Mouse (Mus musculus): ENCODE measurements at regions not wholly inside any gene's neighbourhood (a gene's known extent, or its start where the extent isn't known, plus 50 kb on each side); places are given as distances from the start of the nearest gene placed in this dataset.

DNA sequence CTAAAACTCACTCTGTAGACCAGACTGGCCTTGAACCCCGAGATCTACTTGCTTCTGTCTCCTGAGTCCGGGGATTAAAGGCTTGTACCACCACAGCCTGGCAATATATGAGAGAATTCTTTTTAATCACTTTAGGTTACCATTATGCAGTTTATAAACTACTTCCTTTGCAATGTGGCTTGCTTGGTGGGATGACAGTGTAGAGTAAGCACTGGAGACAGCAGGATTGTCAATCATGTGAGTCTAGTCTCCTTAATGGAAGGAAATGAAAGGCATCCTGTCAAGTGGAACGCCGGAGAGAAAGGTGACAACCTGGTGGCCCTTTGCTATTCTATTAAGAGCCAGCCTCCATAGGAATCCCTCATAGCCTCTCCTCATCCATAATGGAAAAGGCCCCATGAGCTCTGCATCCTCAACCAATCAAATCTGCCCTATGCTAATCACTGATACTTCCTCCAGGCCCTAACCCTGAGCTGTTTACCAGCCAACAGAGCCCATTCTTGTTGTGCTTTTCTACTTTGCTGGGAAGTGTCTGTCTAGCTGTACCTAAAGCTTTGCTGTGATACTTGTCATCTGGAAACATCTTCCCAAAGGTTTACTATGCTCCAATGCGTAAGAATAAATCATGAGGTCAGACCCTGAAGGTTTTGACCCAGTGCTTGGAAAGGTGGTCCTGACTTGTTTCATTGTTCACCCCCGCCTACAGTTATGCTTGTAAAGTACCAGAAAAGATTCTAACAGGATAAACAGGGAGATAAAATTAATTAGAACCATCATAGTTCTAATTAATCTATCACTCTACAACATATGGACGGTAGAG lies 130.0 kb upstream of the Bank1 start:
- WGBS: 78% methylated on average over 7 of the region's 7 CpGs
- Histone ChIP-seq H3K4me2 (ENCODE audit: low read depth, severe bottlenecking) (no peak overlapping the region), H3K36me3 (ENCODE audit: control insufficient read depth, insufficient read depth, low read length) (no peaks in the 10 kb centered on the region), H3K9me3 (ENCODE audit: control insufficient read depth, low read length) (no peaks in the 10 kb centered on the region), H3K4me3 (ENCODE audit: low read depth, low read length) (no peak overlapping the region), H3K27me3 (ENCODE audit: control insufficient read depth, insufficient read depth, low read length) (no peaks in the 10 kb centered on the region), H3K27ac (replicated peaks; ENCODE audit: low read depth, low read length) (no peak overlapping the region), H3K4me1 (ENCODE audit: control insufficient read depth, insufficient read depth, low read length) (no peaks in the 10 kb centered on the region), H3K9ac (ENCODE audit: low read length) (no peak overlapping the region)
- DNase-seq (ENCODE audit: low spot score) (no peak), ATAC-seq (ENCODE audit: insufficient number of reproducible peaks, low FRiP score, low TSS enrichment, low read depth) (no peak)

DNA sequence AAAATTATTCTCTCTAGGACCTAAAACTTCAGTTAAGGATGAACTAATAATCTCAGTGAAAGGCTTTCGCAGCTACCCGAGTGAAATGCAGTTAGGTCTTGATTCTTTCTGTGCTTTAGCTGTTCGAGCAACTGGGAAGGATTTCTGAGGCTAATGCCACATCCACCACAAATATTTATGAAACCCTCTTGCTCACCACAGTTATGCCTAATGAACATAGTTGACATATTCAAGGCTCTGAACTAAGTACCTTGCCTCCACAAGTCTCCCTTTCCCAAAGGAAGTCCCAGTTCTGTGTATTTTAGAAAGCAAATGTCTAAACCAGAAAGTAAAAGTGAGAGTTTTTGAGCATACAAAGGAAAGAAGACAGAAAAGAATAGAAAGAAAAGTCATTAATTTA lies 129.1 kb upstream of the Bank1 start:
- 90% methylated on average over 3 of the region's 3 CpGs for WGBS

DNA sequence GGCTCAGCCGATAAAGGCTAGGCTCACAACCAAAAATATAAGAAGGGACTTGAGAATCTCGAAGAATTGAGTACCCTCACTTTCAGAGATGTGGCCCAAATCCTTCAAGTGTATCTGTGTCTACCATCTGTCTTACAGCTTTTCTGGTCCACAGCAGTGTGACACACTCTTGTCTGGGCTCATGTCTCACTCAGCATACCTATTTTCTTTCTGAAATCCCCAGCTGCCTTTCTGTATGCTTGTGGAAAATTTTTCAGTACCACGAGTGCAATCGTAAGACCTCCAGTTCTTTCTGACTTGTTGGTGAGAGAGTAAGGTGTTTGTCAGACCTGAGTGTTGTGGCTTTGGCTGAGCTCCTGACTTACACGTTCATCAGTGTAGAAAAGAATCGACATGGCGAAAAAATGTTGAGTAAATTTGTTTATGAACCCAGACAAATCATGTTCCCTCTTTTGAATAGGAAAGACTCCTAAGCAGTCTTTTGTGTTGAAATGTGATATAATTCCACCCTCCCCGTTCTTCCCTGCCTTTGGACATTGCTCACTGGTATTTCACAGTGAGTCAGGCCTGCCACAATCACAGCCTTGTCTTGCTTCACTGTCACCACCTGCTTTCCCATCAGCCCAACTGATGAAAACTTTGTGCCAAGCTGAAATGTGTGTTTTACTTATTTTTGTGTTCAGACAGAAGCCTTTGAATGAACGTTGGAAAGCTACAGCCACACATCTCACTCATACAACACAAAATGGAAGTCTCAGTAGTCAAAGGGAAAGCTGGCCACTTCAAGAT lies 125.3 kb upstream of the Bank1 start:
- Histone ChIP-seq H3K27ac (replicated peaks; ENCODE audit: low read depth, low read length) (no peak overlapping the region), H3K9me3 (ENCODE audit: control insufficient read depth, low read length) (no peaks in the 10 kb centered on the region), H3K9ac (ENCODE audit: low read length) (no peak overlapping the region), H3K27me3 (ENCODE audit: control insufficient read depth, insufficient read depth, low read length) (no peaks in the 10 kb centered on the region), H3K4me1 (ENCODE audit: control insufficient read depth, insufficient read depth, low read length) (no peaks in the 10 kb centered on the region), H3K36me3 (ENCODE audit: control insufficient read depth, insufficient read depth, low read length) (no peaks in the 10 kb centered on the region), H3K4me2 (ENCODE audit: low read depth, severe bottlenecking) (no peak overlapping the region), H3K4me3 (ENCODE audit: low read depth, low read length) (no peak overlapping the region)
- DNase-seq (ENCODE audit: low spot score) (no peak), ATAC-seq (ENCODE audit: insufficient number of reproducible peaks, low FRiP score, low TSS enrichment, low read depth) (no peak)
- 93% methylated on average over 9 of the region's 9 CpGs for WGBS

More for the DNA sequence above, 129.1 kb upstream of the Bank1 start:
- Histone ChIP-seq H3K9me3 (ENCODE audit: control insufficient read depth, low read length) (no peaks in the 10 kb centered on the region), H3K27ac (replicated peaks; ENCODE audit: low read depth, low read length) (no peak overlapping the region), H3K27me3 (ENCODE audit: control insufficient read depth, insufficient read depth, low read length) (no peaks in the 10 kb centered on the region), H3K36me3 (ENCODE audit: control insufficient read depth, insufficient read depth, low read length) (no peaks in the 10 kb centered on the region), H3K4me3 (ENCODE audit: low read depth, low read length) (no peak overlapping the region), H3K4me1 (ENCODE audit: control insufficient read depth, insufficient read depth, low read length) (no peaks in the 10 kb centered on the region), H3K9ac (ENCODE audit: low read length) (no peak overlapping the region), H3K4me2 (ENCODE audit: low read depth, severe bottlenecking) (no peak overlapping the region)
- DNase-seq (ENCODE audit: low spot score) (no peak), ATAC-seq (ENCODE audit: insufficient number of reproducible peaks, low FRiP score, low TSS enrichment, low read depth) (no peak)

DNA sequence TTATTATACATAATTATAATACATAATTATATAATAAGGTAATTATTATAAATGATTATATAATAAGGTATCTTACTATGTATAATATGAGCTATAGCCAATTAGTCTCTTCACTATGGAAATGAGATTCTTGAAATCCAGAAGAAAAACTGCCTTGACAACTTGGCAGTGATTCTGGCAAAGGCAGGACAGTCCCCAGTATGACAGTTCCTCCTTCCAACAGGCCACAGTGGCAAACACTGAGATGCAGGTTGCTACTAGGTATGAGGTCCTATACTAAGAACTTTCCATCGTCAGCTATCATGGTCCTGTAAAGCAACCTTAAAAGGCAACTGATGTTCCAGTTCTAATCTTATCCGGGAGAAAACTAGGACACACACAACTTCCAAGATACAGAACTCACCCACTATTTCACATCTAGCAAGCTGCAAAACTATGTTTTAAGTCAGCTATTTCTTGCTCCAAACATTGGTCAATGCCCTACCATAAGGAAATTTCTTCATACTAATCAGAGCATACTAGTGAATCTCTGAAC lies 124.6 kb upstream of the Bank1 start:
- no peaks in the 10 kb centered on the region for H3K27me3 ChIP-seq (ENCODE audit: control insufficient read depth, insufficient read depth, low read length)
- DNase-seq (ENCODE audit: low spot score) (no peak), ATAC-seq (ENCODE audit: insufficient number of reproducible peaks, low FRiP score, low TSS enrichment, low read depth) (no peak)
- H3K36me3 ChIP-seq (ENCODE audit: control insufficient read depth, insufficient read depth, low read length): no peaks in the 10 kb centered on the region
- no peak overlapping the region for H3K4me2 ChIP-seq (ENCODE audit: low read depth, severe bottlenecking)
- no peak overlapping the region for H3K4me3 ChIP-seq (ENCODE audit: low read depth, low read length)
- no peaks in the 10 kb centered on the region for H3K4me1 ChIP-seq (ENCODE audit: control insufficient read depth, insufficient read depth, low read length)
- no peak overlapping the region for H3K9ac ChIP-seq (ENCODE audit: low read length)
- H3K9me3 ChIP-seq (ENCODE audit: control insufficient read depth, low read length): no peaks in the 10 kb centered on the region
- no peak overlapping the region for H3K27ac ChIP-seq (replicated peaks; ENCODE audit: low read depth, low read length)
- 93% methylated on average over 2 of the region's 2 CpGs for WGBS

DNA sequence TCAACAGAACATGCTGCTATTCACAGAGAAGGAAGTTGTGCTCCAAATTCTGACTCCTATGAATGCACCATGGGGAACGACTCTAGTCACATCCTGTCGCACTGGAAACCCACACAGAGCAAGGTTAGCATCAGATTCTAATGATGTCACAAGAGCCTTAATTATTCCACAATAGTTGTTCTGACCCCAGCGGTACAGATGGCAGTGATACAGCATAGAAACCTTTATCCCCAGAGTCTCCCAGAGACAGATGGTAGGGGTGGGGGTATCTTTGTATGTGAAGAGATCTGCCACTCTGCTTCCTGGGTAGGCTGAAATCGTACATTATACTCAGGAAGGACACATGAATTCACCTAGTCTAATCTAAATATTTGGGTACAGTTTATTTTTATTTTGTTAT lies 123.5 kb upstream of the Bank1 start:
- H3K9ac ChIP-seq (ENCODE audit: low read length): no peak overlapping the region
- no peak overlapping the region for H3K27ac ChIP-seq (replicated peaks; ENCODE audit: low read depth, low read length)
- DNase-seq (ENCODE audit: low spot score) (no peak), ATAC-seq (ENCODE audit: insufficient number of reproducible peaks, low FRiP score, low TSS enrichment, low read depth) (no peak)
- H3K4me1 ChIP-seq (ENCODE audit: control insufficient read depth, insufficient read depth, low read length): no peaks in the 10 kb centered on the region
- no peak overlapping the region for H3K4me3 ChIP-seq (ENCODE audit: low read depth, low read length)
- H3K9me3 ChIP-seq (ENCODE audit: control insufficient read depth, low read length): no peaks in the 10 kb centered on the region
- no peak overlapping the region for H3K4me2 ChIP-seq (ENCODE audit: low read depth, severe bottlenecking)
- WGBS: 72% methylated on average over 4 of the region's 4 CpGs
- H3K27me3 ChIP-seq (ENCODE audit: control insufficient read depth, insufficient read depth, low read length): no peaks in the 10 kb centered on the region
- no peaks in the 10 kb centered on the region for H3K36me3 ChIP-seq (ENCODE audit: control insufficient read depth, insufficient read depth, low read length)

DNA sequence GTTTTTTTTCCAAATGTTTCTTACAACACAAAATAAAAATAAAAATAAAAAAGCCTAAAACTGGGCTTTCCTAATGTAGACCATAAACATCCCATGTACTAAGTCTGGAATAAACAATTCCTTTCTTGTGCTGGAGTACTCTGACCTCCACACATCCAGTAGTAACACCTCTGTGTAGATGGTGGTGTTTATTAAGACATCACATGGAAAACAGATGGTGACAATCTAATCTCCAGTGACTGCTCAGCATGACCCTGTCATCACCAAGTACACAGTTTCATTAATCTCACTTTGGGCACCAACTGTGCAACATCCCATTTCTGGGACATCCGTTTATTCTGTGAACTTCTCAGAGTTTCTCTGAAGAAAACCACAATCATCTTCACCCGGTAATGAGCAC lies 118.7 kb upstream of the Bank1 start:
- peak; percentile 69; the same call in 1 of the 2 replicates for ATAC-seq (ENCODE audit: insufficient number of reproducible peaks, low FRiP score, low TSS enrichment, low read depth)
- Histone ChIP-seq H3K4me2 (ENCODE audit: low read depth, severe bottlenecking) (no peak overlapping the region), H3K9ac (ENCODE audit: low read length) (no peak overlapping the region), H3K36me3 (ENCODE audit: control insufficient read depth, insufficient read depth, low read length) (no peaks in the 10 kb centered on the region), H3K4me3 (ENCODE audit: low read depth, low read length) (no peak overlapping the region), H3K27ac (replicated peaks; ENCODE audit: low read depth, low read length) (no peak overlapping the region), H3K4me1 (ENCODE audit: control insufficient read depth, insufficient read depth, low read length) (no peaks in the 10 kb centered on the region), H3K27me3 (ENCODE audit: control insufficient read depth, insufficient read depth, low read length) (peaks cover 3% of the 10 kb centered on the region; the same call in 1 of the 2 replicates), H3K9me3 (ENCODE audit: control insufficient read depth, low read length) (no peaks in the 10 kb centered on the region)
- no peak for DNase-seq (ENCODE audit: low spot score)
- WGBS: 17% methylated on average over 2 of the region's 2 CpGs

DNA sequence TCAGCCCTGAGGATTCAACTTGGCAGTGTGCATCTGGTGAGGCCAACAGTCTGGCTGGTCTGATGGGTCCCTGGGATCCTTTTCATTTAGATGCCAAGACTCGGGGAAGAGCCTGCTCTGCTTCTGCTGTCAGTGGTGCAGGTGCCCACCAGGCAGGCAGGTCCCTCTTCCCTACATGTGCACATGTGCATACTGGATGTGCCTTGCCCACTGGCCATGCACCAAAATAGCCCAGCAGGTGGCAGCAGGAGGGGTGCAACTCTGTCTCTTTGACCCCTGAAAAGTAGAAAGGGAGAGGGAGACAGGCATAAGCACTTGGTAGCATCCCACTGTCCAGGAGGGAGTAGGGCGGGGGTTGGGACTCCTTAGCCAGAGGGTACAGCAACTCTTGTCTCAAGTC lies 116.2 kb upstream of the Bank1 start:
- Histone ChIP-seq H3K9me3 (ENCODE audit: control insufficient read depth, low read length) (no peaks in the 10 kb centered on the region), H3K36me3 (ENCODE audit: control insufficient read depth, insufficient read depth, low read length) (no peaks in the 10 kb centered on the region), H3K9ac (ENCODE audit: low read length) (no peak overlapping the region), H3K4me1 (ENCODE audit: control insufficient read depth, insufficient read depth, low read length) (no peaks in the 10 kb centered on the region), H3K4me3 (ENCODE audit: low read depth, low read length) (no peak overlapping the region), H3K27me3 (ENCODE audit: control insufficient read depth, insufficient read depth, low read length) (peaks cover 3% of the 10 kb centered on the region; the same call in 1 of the 2 replicates), H3K27ac (replicated peaks; ENCODE audit: low read depth, low read length) (no peak overlapping the region), H3K4me2 (ENCODE audit: low read depth, severe bottlenecking) (no peak overlapping the region)
- 77% methylated on average over 2 of the region's 2 CpGs for WGBS
- ATAC-seq (ENCODE audit: insufficient number of reproducible peaks, low FRiP score, low TSS enrichment, low read depth): no peak
- no peak for DNase-seq (ENCODE audit: low spot score)

DNA sequence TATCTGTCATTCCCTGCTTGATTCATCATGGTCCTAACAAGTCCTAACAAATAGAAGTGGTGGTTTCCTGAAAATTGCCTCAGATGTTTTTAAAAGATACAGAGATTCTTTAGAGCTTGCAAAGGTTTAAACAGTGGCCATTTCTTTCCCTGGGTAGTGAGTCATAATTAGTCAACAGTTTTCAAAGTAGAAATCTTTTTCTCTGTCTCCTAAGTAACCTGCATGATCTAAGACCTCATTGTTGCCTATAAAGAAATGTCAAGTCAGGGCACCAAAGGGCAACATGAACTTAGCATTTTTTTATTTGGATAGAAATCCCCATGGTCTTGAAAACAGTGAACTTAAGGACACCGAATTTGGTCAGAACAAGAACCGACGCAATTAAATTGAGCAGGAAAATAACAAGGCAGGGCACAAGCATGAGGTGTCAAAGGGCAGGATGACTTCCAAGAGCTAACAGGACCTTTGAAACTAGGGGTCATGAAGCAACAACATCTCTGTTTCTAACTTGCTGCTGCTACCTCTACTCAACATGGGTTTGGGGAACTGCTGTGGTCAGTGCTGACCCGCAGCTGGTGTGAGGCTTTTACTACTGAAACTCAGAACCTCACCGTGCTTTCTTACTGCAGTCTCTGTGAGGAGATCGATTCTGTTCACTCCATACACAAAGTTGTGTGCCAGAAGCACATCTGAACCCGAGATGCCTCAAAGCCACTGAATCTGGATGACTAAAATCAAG lies 114.2 kb upstream of the Bank1 start:
- H3K9me3 ChIP-seq (ENCODE audit: control insufficient read depth, low read length): no peaks in the 10 kb centered on the region
- peaks cover 3% of the 10 kb centered on the region; the same call in 1 of the 2 replicates for H3K27me3 ChIP-seq (ENCODE audit: control insufficient read depth, insufficient read depth, low read length)
- 73% methylated on average over 7 of the region's 7 CpGs for WGBS
- DNase-seq (ENCODE audit: low spot score) (no peak), ATAC-seq (ENCODE audit: insufficient number of reproducible peaks, low FRiP score, low TSS enrichment, low read depth) (no peak)
- H3K4me2 ChIP-seq (ENCODE audit: low read depth, severe bottlenecking): no peak overlapping the region
- no peak overlapping the region for H3K9ac ChIP-seq (ENCODE audit: low read length)
- no peak overlapping the region for H3K4me3 ChIP-seq (ENCODE audit: low read depth, low read length)
- no peak overlapping the region for H3K27ac ChIP-seq (replicated peaks; ENCODE audit: low read depth, low read length)
- H3K36me3 ChIP-seq (ENCODE audit: control insufficient read depth, insufficient read depth, low read length): no peaks in the 10 kb centered on the region
- no peaks in the 10 kb centered on the region for H3K4me1 ChIP-seq (ENCODE audit: control insufficient read depth, insufficient read depth, low read length)
